Mouse (Mus musculus) lung, adult 2 months (tissue): Measurements from ENCODE around the gene Smu1.

Source experiments
- CTCF ChIP-seq: fragments of 200-500 bp; IDR thresholded peaks from 2 replicates; pipeline ENCODE4 v1.5.1; 2011; ENCODE audit warnings: mild to moderate bottlenecking, low read length, control low read depth; ENCODE audit not compliant: insufficient read depth
- POLR2A ChIP-seq: fragments of 200-500 bp; IDR thresholded peaks from 2 replicates; pipeline ENCODE4 v1.6.1; 2011; ENCODE audit warnings: low read depth, mild to moderate bottlenecking, control low read depth, low read length, borderline replicate concordance; ENCODE audit errors: extremely low read depth

GRCm38 (mm10) chr4:40691100-40691499 lies 66.6 kb downstream of the Smu1 start:
- TF ChIP-seq POLR2A (no peak), CTCF (no peak)
